Mouse (Mus musculus): ENCODE results near the gene Snn. TPM values are rescaled to one million over a fixed set of nuclear protein-coding genes. Genes with fewer than 3 reads are reported as not detected.
A peak's percentile ranks its signal among the peaks of the same experiment; 100 is the strongest.

Snn gene
- total and polyA plus RNA-seq, 3 experiments = 0.10 to 4.6 (median 1.1) TPM

DNA sequence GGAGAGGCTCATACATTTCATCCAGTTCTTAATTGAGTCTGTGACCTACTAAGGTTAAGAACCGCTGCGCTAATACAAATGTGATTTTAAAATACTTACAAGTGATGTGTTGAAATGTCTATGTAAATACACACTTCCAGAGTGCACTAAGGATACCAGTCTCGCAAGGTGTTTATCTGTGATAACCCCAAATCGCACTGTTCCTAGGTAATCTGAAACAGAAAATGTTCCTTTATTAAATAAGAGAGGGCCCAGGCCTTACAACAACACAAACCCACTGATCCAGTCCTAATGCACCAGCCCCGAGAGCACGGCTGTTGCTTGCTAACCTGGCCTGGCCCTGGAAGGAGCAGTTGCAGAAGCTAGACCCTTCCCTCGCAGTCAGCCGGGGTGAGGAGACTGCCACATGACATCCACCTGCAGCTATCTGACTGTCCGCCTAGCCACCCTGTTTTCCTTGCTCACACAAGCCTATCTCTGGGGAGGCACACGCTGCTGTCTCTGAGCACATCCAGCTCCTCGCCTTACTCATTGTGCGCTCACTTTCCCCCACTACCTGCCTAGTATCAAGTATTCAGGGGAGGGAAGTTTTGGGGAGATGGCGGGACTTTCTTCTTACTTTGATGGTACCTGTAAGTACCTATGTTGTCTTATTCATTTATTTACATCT lies 33.1 kb downstream of the Snn start:
- peaks cover 95% of the 10 kb centered on the region for H3K36me3 ChIP-seq (replicated peaks)
- ATAC-seq (ENCODE audit: extremely low read depth, insufficient number of reproducible peaks, low FRiP score, poor library complexity, severe bottlenecking) (no peak), DNase-seq (ENCODE audit: low spot score) (no peak)
- H3K9me3 ChIP-seq (replicated peaks) = no peaks in the 10 kb centered on the region
- no peaks in the 10 kb centered on the region for H3K27me3 ChIP-seq (ENCODE audit: insufficient read depth, low read length)
- TF ChIP-seq GATA1 (IDR thresholded peaks at IDR 0.05; ENCODE audit: borderline replicate concordance, low read length) = no peak
- no peak for TF ChIP-seq TAL1 (conservative IDR thresholded peaks at IDR 0.05; ENCODE audit: low read depth, low read length)
- no peak for TF ChIP-seq GATA2 (IDR thresholded peaks at IDR 0.05; ENCODE audit: borderline replicate concordance, low read depth, low read length)
- TF ChIP-seq POLR2AphosphoS5 (IDR thresholded peaks at IDR 0.05; ENCODE audit: insufficient replicate concordance, low read depth, low read length) = no peak
- peaks cover 6% of the 10 kb centered on the region; the same call in 1 of the 2 replicates for H3K4me1 ChIP-seq (ENCODE audit: insufficient read depth, low read depth, low read length)
- no peak overlapping the region for H3K4me3 ChIP-seq (ENCODE audit: low read depth, low read length)

DNA sequence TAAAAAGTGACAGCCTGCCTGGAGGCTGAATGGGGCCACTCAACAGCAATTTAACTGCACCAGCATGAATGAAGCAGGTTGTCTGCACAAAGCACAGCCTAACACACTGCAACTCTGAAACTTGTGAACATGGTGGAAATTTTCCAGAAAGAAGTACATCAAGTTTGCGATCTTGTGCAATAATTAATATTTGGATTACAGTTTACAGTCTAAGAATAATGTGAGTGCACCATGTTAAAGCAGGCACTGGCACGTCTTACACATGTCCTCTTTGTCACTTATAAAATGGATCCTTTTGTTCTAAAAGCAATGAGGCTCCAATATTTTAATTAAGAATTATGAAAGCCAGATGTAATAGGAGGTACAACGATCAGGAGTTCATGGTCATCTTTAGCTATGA lies 36.6 kb downstream of the Snn start:
- TF ChIP-seq GATA2 (IDR thresholded peaks at IDR 0.05; ENCODE audit: borderline replicate concordance, low read depth, low read length) (no peak), TAL1 (conservative IDR thresholded peaks at IDR 0.05; ENCODE audit: low read depth, low read length) (no peak), CTCF (IDR thresholded peaks at IDR 0.05; ENCODE audit: low read depth, low read length) (no peak), GATA1 (IDR thresholded peaks at IDR 0.05; ENCODE audit: borderline replicate concordance, low read length) (no peak), POLR2AphosphoS5 (IDR thresholded peaks at IDR 0.05; ENCODE audit: insufficient replicate concordance, low read depth, low read length) (no peak)
- peaks cover 90% of the 10 kb centered on the region for H3K36me3 ChIP-seq (replicated peaks)
- H3K27me3 ChIP-seq (ENCODE audit: insufficient read depth, low read length) = no peaks in the 10 kb centered on the region
- H3K9me3 ChIP-seq (replicated peaks) = no peaks in the 10 kb centered on the region
- H3K4me1 ChIP-seq (ENCODE audit: insufficient read depth, low read depth, low read length) = peaks cover 6% of the 10 kb centered on the region; the same call in 1 of the 2 replicates
- DNase-seq (ENCODE audit: low spot score) = no peak
- H3K4me3 ChIP-seq (ENCODE audit: low read depth, low read length) = no peak overlapping the region
- no peak for ATAC-seq (ENCODE audit: extremely low read depth, insufficient number of reproducible peaks, low FRiP score, poor library complexity, severe bottlenecking)

DNA sequence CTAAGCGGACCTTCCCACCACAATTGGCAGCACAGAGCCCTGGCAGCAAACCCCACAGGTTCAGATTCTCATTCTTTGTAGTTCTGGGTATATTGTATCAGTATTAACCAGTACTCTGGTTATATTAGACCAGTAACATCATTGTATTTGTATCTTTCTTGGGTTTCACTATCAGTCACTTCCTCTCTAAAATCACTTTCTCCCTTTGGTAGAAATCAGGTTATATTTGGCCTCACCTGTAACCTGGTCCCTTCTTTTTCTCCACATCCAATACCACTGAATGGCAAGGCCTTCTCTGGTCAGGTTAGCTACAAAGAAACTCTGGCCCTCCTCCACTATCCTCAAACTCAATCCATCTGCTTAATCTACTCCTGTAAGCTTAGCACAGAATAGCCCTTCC lies 44.2 kb downstream of the Snn start:
- H3K9me3 ChIP-seq (replicated peaks) = no peaks in the 10 kb centered on the region
- TF ChIP-seq GATA1 (IDR thresholded peaks at IDR 0.05; ENCODE audit: borderline replicate concordance, low read length) (no peak), TAL1 (conservative IDR thresholded peaks at IDR 0.05; ENCODE audit: low read depth, low read length) (no peak), POLR2AphosphoS5 (IDR thresholded peaks at IDR 0.05; ENCODE audit: insufficient replicate concordance, low read depth, low read length) (no peak), GATA2 (IDR thresholded peaks at IDR 0.05; ENCODE audit: borderline replicate concordance, low read depth, low read length) (no peak), CTCF (IDR thresholded peaks at IDR 0.05; ENCODE audit: low read depth, low read length) (no peak)

DNA sequence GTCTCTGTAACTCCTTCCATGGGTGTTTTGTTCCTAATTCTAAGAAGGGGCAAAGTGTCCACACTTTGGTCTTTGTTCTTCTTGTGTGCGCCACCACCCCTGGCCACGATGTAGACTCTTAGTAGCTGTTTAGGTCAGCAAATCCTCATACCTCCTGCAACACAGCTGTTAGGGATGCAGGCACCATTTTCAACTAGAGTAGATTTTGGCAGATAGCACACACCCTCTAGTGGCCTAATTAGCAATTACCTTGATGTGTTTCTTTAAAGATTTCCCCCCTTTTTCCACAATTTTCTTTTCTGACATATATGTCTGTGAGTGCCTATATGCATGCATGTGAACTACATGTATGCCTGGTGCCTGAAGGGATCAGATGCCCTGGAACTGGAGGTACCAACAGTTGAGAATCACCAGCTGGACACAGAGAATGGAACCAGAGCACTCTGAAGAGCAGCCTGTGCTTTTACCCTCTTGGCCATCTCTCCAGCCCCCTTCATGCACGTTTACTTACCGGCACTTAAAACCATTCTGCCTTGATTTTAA lies 48.5 kb downstream of the Snn start:
- peaks cover 61% of the 10 kb centered on the region for H3K36me3 ChIP-seq (replicated peaks)
- ATAC-seq (ENCODE audit: extremely low read depth, insufficient number of reproducible peaks, low FRiP score, poor library complexity, severe bottlenecking) (no peak), DNase-seq (ENCODE audit: low spot score) (no peak)
- no peaks in the 10 kb centered on the region for H3K4me1 ChIP-seq (ENCODE audit: insufficient read depth, low read depth, low read length)
- H3K9me3 ChIP-seq (replicated peaks) = no peaks in the 10 kb centered on the region
- TF ChIP-seq GATA2 (IDR thresholded peaks at IDR 0.05; ENCODE audit: borderline replicate concordance, low read depth, low read length) = no peak
- TF ChIP-seq POLR2AphosphoS5 (IDR thresholded peaks at IDR 0.05; ENCODE audit: insufficient replicate concordance, low read depth, low read length) = no peak
- TF ChIP-seq GATA1 (IDR thresholded peaks at IDR 0.05; ENCODE audit: borderline replicate concordance, low read length) = no peak
- peak; percentile 20; the same call in 1 of the 2 replicates for TF ChIP-seq CTCF (IDR thresholded peaks at IDR 0.05; ENCODE audit: low read depth, low read length)
- no peak overlapping the region for H3K4me3 ChIP-seq (ENCODE audit: low read depth, low read length)
- no peaks in the 10 kb centered on the region for H3K27me3 ChIP-seq (ENCODE audit: insufficient read depth, low read length)

More for the DNA sequence above, 44.2 kb downstream of the Snn start:
- no peaks in the 10 kb centered on the region for H3K27me3 ChIP-seq (ENCODE audit: insufficient read depth, low read length)
- H3K4me1 ChIP-seq (ENCODE audit: insufficient read depth, low read depth, low read length) = no peaks in the 10 kb centered on the region
- peaks cover 70% of the 10 kb centered on the region for H3K36me3 ChIP-seq (replicated peaks)
- ATAC-seq (ENCODE audit: extremely low read depth, insufficient number of reproducible peaks, low FRiP score, poor library complexity, severe bottlenecking) (no peak), DNase-seq (ENCODE audit: low spot score) (no peak)
- H3K4me3 ChIP-seq (ENCODE audit: low read depth, low read length) = no peak overlapping the region

DNA sequence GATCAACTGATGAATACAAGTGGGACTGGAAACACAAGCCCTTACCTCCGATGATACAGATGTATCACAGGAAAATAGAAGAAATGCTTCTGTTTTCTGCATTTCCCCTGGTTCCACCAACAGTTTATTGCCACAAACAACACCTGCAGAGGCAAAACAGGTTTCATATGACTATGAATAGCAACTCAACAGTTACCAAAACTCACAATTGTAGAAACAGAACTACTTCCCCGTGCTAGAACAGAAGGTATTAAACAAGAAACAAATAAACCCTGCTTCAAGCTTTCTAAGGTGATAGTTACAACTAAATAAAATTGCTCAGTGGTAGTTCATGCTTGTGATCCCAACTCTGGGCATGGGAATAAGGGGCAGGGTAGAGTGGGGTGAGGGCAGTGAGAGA lies 61.9 kb downstream of the Snn start:
- peaks cover 89% of the 10 kb centered on the region for H3K36me3 ChIP-seq (replicated peaks)
- DNase-seq (ENCODE audit: low spot score) (no peak), ATAC-seq (ENCODE audit: extremely low read depth, insufficient number of reproducible peaks, low FRiP score, poor library complexity, severe bottlenecking) (no peak)
- TF ChIP-seq GATA1 (IDR thresholded peaks at IDR 0.05; ENCODE audit: borderline replicate concordance, low read length) (no peak), POLR2AphosphoS5 (IDR thresholded peaks at IDR 0.05; ENCODE audit: insufficient replicate concordance, low read depth, low read length) (no peak), GATA2 (IDR thresholded peaks at IDR 0.05; ENCODE audit: borderline replicate concordance, low read depth, low read length) (no peak), TAL1 (conservative IDR thresholded peaks at IDR 0.05; ENCODE audit: low read depth, low read length) (no peak)
- H3K4me1 ChIP-seq (ENCODE audit: insufficient read depth, low read depth, low read length) = no peaks in the 10 kb centered on the region
- H3K4me3 ChIP-seq (ENCODE audit: low read depth, low read length) = no peak overlapping the region
- H3K9me3 ChIP-seq (replicated peaks) = no peaks in the 10 kb centered on the region
- H3K27me3 ChIP-seq (ENCODE audit: insufficient read depth, low read length) = no peaks in the 10 kb centered on the region

DNA sequence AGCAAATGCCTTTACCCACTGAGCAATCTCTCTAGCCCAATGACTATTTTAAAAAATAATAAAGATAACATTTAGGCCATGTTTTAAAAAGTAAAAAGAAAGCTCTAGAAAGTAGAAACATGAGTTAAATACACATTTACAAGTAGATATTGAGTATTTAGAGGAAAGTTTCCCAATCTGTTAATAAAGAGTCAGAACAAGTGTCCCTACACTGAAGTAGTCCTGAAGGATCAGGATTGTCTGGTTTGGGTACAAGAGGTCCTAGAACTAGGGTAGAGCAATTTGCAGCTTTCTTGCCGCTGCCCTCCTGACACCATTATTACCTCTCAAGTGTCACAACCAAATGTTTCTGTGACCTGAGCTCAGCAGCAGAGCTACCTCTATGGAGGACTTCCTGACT lies 63.4 kb downstream of the Snn start:
- Histone ChIP-seq H3K27me3 (ENCODE audit: insufficient read depth, low read length) (no peaks in the 10 kb centered on the region), H3K4me3 (ENCODE audit: low read depth, low read length) (no peak overlapping the region), H3K4me1 (ENCODE audit: insufficient read depth, low read depth, low read length) (no peaks in the 10 kb centered on the region), H3K9me3 (replicated peaks) (no peaks in the 10 kb centered on the region), H3K36me3 (replicated peaks) (peaks cover 91% of the 10 kb centered on the region)
- ATAC-seq (ENCODE audit: extremely low read depth, insufficient number of reproducible peaks, low FRiP score, poor library complexity, severe bottlenecking) = no peak
- no peak for TF ChIP-seq TAL1 (conservative IDR thresholded peaks at IDR 0.05; ENCODE audit: low read depth, low read length)
- no peak for TF ChIP-seq POLR2AphosphoS5 (IDR thresholded peaks at IDR 0.05; ENCODE audit: insufficient replicate concordance, low read depth, low read length)
- no peak for TF ChIP-seq GATA2 (IDR thresholded peaks at IDR 0.05; ENCODE audit: borderline replicate concordance, low read depth, low read length)
- TF ChIP-seq CTCF (IDR thresholded peaks at IDR 0.05; ENCODE audit: low read depth, low read length) = no peak
- no peak for DNase-seq (ENCODE audit: low spot score)

Other genes with a start within 250 kb of the Snn start
- gene Gm11172, start 248.0 kb upstream of the Snn start, total RNA-seq (2014; fragmentation: Nextera tagmentation) = not detected in 2 replicates
- not detected in 2 replicates for gene Gm11172, start 248.0 kb upstream of the Snn start, total RNA-seq (2017)
- not detected in 2 replicates for gene Gm11172, start 248.0 kb upstream of the Snn start, polyA plus RNA-seq (2012)
- gene Rmi2, start 225.9 kb upstream of the Snn start, total RNA-seq (2014; fragmentation: Nextera tagmentation) = 8.9 and 9.5 TPM in 2 replicates
- 5.1 and 5.7 TPM in 2 replicates for gene Rmi2, start 225.9 kb upstream of the Snn start, total RNA-seq (2017)
- gene Rmi2, start 225.9 kb upstream of the Snn start, polyA plus RNA-seq (2012) = 7.8 and 8.3 TPM in 2 replicates
- not detected in 2 replicates for gene Litaf, start 5.2 kb downstream of the Snn start, total RNA-seq (2014; fragmentation: Nextera tagmentation)
- gene Litaf, start 5.2 kb downstream of the Snn start, total RNA-seq (2017) = 0.17 and 0.87 TPM in 2 replicates
- gene Litaf, start 5.2 kb downstream of the Snn start, polyA plus RNA-seq (2012) = 0.13 and 0.22 TPM in 2 replicates
- gene Txndc11, start 73.7 kb downstream of the Snn start, total RNA-seq (2014; fragmentation: Nextera tagmentation) = 29.9 and 43.3 TPM in 2 replicates
- 23.7 and 27.0 TPM in 2 replicates for gene Txndc11, start 73.7 kb downstream of the Snn start, total RNA-seq (2017)
- 19.2 and 23.1 TPM in 2 replicates for gene Txndc11, start 73.7 kb downstream of the Snn start, polyA plus RNA-seq (2012)
- 270 and 306 TPM in 2 replicates for gene Zc3h7a, start 115.4 kb downstream of the Snn start, total RNA-seq (2014; fragmentation: Nextera tagmentation)
- gene Zc3h7a, start 115.4 kb downstream of the Snn start, total RNA-seq (2017) = 228 and 262 TPM in 2 replicates
- gene Zc3h7a, start 115.4 kb downstream of the Snn start, polyA plus RNA-seq (2012) = 9.1 and 12.0 TPM in 2 replicates
- 229 and 276 TPM in 2 replicates for gene Rsl1d1, start 142.4 kb downstream of the Snn start, total RNA-seq (2014; fragmentation: Nextera tagmentation)
- 224 and 269 TPM in 2 replicates for gene Rsl1d1, start 142.4 kb downstream of the Snn start, total RNA-seq (2017)
- 30.1 and 44.2 TPM in 2 replicates for gene Rsl1d1, start 142.4 kb downstream of the Snn start, polyA plus RNA-seq (2012)
- 562 and 636 TPM in 2 replicates for gene Gspt1, start 193.4 kb downstream of the Snn start, total RNA-seq (2014; fragmentation: Nextera tagmentation)
- gene Gspt1, start 193.4 kb downstream of the Snn start, total RNA-seq (2017) = 115 and 135 TPM in 2 replicates
- 196 and 274 TPM in 2 replicates for gene Gspt1, start 193.4 kb downstream of the Snn start, polyA plus RNA-seq (2012)